Mouse (Mus musculus) adrenal gland, adult 8-10 months (tissue): Measurements from ENCODE around the gene Man1a2. TPM values are rescaled to one million over a fixed set of nuclear protein-coding genes. Genes with fewer than 3 reads are reported as not detected.

Experiments
- total RNA-seq, 4 experiments: library from RNA; stranded (reverse); gene quantifications; 2 replicates each; pipeline ENCODE4 v1.2.4; 2022

Man1a2 gene
- total RNA-seq, 4 experiments from 2014 or later = 99.9 to 119 (median 108) TPM

Other genes starting within 250 kb of the Man1a2 start
- 1 to 10 TPM; 3.5 to 8.8 (median 5.1) TPM for gene Tent5c, start 196.2 kb downstream of the Man1a2 start, total RNA-seq
- gene Vtcn1, start 140.0 kb upstream of the Man1a2 start, total RNA-seq = under 1 TPM in 2 of 4 experiments, not detected in 2; 0.10 to 0.20 TPM
- 1 to 10 TPM; 4.6 to 5.4 (median 5.2) TPM for gene Trim45, start 236.7 kb upstream of the Man1a2 start, total RNA-seq